Mouse (Mus musculus) mouse embryonic stem cell (cell line): ENCODE data around the gene Ggps1.
"Not testable (repeated sequence)": the region's sequence is repeated elsewhere in the genome, so short reads cannot be mapped to it uniquely, and the experiment has no call there.

Experiments used
- in situ Hi-C, 2 experiments: fragments of 300-500 bp; cut with MboI; formaldehyde crosslinking; loops; 1 replicate in 1 of 2; 3 replicates in 1 of 2; pipeline ENCODE4 v1.14.3; 2019 to 2020; ENCODE audit warnings: low sequenced_read_pairs in 2 of 2, low pct_unique_long_range_greater_than_20kb in 1 of 2, mixed read lengths in 1 of 2; ENCODE audit not compliant: unreplicated experiment in 1 of 2

Gene Ggps1

GRCm38 (mm10) chr13:14043851-14044250, 19.4 kb downstream of the Ggps1 start:
- in situ Hi-C loops = no loop called here

DNA sequence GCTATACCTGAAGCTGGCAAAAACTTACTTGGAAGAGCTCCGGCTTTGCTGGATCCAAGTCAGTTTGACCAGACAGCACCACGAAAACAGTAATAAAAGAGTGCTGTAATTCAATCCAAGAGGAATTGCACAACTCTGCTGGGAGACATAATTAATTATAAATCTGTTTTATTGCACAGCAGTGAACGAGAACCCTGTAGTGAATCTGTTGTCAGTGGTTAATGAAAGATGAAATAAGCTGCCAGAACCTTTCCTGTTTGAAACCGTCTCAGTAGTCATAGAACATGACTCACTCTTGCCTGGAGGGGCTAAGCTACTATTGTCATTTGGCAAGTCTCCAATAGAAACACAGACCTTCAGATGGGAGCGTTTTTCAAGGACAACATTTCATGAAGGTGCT, 23.1 kb downstream of the Ggps1 start:
- in situ Hi-C loops = no loop called here

- in situ Hi-C loops = no loop called here
Measured at GRCm38 (mm10) chr13:14039292-14039965, 23.9 kb downstream of the Ggps1 start, which contains the start of gene Tbce. Tbce (minus strand) TSS chr13:14039638.

DNA sequence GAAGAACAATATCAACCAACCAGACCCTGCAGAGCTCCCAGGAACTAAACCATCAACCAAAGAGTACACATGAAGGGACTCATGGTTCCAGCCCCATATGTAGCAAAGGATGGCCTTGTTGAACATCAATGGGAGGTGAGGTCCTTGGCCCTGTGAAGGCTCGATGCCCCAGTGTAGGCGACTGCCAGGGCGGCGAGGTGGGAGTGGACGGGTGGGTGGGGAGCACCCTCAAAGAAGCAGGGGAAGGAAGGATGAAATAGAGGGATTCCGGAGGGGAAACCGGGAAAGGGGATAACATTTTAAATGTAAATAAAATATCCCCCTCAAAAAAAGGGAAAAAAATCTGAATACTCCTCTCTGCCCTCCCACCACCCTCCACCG, 24.4 kb downstream of the Ggps1 start:
- in situ Hi-C loops = no loop called here

DNA sequence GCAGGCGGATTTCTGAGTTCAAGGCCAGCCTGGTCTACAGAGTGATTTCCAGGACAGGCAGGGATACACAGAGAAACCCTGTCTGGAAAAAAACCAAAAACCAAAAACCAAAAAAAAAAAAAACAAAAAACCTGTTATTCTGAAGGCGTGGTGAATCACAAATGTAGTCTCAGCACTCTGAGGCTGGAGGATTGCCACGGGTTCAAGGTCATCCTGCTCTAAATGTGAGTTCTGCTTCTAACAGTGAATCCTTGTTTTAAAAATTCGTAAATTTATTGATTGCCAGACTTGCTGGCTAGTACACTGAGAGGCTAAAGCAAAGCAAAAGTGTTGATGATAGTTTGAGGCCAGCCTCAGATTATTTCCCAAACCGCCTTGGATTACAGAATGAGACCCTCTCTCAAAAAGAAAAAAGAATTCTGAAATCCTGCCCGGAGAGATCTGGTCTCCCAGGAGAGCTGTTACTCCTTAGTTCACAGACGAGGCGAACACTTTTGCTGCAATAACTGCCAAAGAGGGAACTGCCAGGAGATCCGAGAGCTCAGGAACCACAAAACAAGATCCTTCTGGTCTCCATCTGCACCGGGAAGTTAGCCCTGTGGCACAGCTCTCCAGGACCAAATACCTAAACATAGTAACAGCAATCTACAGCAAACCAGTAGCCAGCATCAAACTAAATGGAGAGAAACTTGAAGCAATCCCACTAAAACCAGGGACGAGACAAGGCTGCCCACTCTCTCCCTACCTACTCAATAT, 27.2 kb downstream of the Ggps1 start:
- in situ Hi-C loops = no loop called here

GRCm38 (mm10) chr13:14035352-14035751, 27.9 kb downstream of the Ggps1 start:
- in situ Hi-C loops = not testable (repeated sequence)

- in situ Hi-C loops = no loop called here
Measured at GRCm38 (mm10) chr13:14034073-14034348, 29.3 kb downstream of the Ggps1 start.

DNA sequence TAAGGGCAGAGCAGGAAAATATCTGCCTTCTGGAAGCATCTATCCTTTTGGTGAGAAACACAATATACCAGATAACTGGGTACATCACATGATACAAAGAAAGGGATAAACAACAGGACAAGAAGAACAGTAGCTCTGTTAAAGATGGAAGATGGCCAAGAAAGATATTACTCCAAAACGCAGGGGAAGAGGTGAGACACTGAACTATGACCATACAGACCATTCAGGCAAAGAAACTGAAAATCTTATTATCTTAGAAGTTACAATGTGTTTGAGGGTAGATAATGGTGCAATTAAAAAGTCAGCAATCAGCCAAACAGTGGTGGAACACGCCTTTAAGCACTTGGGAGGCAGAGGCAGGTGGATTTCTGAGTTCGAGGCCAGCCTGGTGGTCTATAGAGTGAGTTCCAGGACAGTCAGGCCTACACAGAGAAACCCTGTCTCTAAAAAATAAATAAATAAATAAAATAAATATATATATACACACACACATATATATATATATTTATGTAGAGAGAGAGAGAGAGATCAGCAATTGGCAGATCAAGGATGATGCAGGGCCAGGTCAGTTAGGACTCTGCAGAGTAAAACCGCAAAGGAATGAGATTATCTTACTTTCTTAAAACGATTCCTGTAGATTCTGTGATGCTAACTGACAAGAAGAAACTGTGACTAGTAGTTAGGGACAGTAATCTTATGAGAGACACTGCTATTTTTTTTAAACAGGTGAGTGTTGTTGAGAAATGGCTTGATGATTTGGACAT, 29.8 kb downstream of the Ggps1 start:
- in situ Hi-C loops = no loop called here

- in situ Hi-C loops = no loop called here
Measured at GRCm38 (mm10) chr13:14026154-14026820, 37.0 kb downstream of the Ggps1 start.

GRCm38 (mm10) chr13:14025554-14025953, 37.7 kb downstream of the Ggps1 start:
- in situ Hi-C loops = no loop called here

GRCm38 (mm10) chr13:14021417-14021816, 41.9 kb downstream of the Ggps1 start:
- in situ Hi-C loops = not testable (repeated sequence)

- in situ Hi-C loops = no loop called here
Measured at GRCm38 (mm10) chr13:14018852-14019251, 44.4 kb downstream of the Ggps1 start.

DNA sequence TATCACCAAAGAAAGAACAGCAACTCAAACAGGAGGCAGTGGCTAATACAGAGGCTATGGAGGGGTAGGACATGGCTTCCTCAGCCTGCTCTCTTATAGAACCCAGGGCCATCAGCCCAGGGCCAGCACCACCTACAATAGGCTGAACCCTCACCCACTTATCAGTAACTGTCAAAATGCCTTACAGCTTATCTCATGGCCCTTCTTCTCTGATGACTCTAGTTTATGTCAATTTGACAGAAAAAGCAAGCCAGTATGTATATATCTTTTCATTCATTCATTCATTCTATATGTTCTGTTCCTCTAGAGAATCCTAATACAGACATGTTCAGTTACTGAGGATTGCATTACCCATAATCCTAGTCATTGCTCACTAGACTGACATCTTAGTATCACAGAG, 45.0 kb downstream of the Ggps1 start:
- in situ Hi-C loops = no loop called here

- in situ Hi-C loops = no loop called here
Measured at GRCm38 (mm10) chr13:14015609-14016008, 47.7 kb downstream of the Ggps1 start.

DNA sequence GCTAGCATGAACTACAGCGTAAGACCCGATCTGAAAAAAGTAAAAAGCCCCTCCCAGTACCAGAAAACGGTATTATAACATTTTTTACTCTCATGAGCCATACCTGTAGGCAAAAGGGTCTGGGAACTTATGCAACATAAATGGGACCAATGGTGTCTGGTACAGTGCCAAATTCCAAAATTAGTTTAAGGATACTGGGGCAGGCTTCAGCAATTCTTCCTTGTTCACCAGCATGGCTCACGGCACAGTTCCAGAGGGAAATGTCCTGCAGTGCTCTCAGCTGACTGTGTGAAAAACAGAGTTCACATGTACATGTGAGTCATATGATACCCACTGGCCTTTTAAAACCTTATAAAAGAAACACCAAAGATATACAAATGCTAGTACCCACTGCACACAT, 48.7 kb downstream of the Ggps1 start:
- in situ Hi-C loops = no loop called here

- in situ Hi-C loops = no loop called here
Measured at GRCm38 (mm10) chr13:14014001-14014400, 49.3 kb downstream of the Ggps1 start.

DNA sequence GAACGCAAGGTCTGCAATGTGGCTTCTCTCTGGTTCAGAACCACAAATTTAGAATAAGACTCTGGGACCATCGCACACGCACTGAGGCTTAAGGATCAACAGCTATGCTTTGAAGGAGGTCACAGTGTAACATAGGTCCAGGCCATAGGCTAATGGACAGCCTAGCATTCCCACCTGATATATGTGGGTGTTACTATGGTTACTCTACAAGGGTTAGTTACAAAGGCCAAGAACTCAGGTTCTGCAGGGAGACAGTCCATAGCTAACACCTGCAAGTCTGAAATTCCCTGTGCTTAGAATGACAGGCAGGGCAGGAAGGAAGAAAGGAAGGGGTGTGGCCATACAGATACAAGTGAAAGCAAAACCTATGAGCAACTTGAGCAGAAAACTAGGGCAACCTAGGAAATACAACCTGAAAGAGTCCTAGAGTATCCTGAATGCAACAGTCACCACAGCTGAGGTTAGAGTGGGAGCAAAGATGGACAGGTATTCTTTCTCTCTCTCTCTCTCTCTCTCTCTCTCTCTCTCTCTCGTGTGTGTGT, 51.8 kb downstream of the Ggps1 start:
- in situ Hi-C loops = no loop called here

DNA sequence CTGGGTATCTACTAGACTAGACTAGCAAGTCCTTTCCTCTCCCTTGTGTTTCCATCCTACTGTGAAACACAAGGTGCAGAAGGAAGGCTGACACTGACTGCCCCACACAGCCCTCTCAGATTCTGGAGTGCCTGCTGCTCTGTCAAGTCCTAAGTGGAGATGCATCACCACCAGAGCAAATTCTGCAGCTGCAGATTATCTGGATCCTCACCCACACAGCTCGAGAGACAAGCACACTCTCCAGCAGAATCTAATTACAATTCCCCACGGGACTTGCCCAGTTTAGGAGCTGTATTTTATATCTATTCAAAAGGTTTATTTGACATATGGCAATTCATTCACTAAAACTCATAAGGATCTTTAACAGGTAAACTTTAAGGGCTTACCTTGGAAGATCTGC, 57.2 kb downstream of the Ggps1 start:
- in situ Hi-C loops = no loop called here

GRCm38 (mm10) chr13:14004999-14005398, 58.3 kb downstream of the Ggps1 start:
- in situ Hi-C loops = no loop called here
